Mouse (Mus musculus): ENCODE data around the gene Lrrc8d.

Gene Lrrc8d

DNA sequence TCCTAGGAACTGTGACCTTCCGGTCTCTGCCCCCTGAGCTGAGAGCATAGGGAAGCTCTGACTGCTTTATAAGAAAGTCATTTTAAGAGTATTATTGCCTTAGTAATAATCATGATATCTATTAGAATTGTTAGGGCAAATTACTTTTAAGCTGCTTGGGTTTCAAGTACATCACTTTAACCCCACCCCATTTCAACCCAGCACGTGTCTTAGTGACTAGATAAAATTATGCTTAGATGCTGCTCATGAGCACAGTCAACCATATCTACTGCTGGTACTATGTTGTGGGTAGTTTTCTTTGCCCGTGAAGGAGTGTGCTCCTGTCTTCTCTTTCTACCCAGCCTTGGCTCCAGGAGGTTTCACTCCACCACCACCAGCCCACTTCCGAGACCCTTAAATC, 21.5 kb downstream of the Lrrc8d start:
- DNase-seq, result no peak

GRCm38 (mm10) chr5:105722807-105723206, 23.0 kb downstream of the Lrrc8d start:
- DNase-seq, result peak; percentile 26

GRCm38 (mm10) chr5:105730193-105730831, 30.5 kb downstream of the Lrrc8d start:
- no peak for DNase-seq

DNA sequence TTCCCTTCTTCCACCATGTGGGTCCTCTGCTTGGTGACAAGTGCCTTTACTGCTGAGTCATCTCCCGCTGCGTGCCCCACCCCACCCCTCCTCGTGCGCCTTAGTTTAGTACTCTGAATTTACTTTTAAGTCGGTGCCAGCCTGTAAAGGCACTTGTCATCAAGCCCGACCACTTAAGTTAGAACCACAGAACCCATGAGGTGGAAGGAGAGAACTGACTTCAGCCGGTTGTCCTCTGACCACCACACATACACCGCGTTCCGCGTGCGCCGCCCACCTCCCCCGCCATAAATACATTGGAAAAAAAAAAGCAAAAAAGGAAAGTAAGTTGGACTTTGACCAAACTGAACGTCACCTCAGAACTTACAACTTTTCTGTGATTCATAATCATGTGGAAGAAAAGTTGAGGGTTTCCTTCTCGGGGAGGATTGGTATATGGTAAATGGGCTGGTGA, 31.4 kb downstream of the Lrrc8d start:
- no peak for DNase-seq

GRCm38 (mm10) chr5:105731627-105732432, 32.1 kb downstream of the Lrrc8d start:
- peak; percentile 13 for DNase-seq

- DNase-seq, result no peak
These were observed 32.7 kb downstream of the Lrrc8d start for GRCm38 (mm10) chr5:105732433-105732891.

GRCm38 (mm10) chr5:105733226-105733625, 33.5 kb downstream of the Lrrc8d start:
- DNase-seq, result no peak

DNA sequence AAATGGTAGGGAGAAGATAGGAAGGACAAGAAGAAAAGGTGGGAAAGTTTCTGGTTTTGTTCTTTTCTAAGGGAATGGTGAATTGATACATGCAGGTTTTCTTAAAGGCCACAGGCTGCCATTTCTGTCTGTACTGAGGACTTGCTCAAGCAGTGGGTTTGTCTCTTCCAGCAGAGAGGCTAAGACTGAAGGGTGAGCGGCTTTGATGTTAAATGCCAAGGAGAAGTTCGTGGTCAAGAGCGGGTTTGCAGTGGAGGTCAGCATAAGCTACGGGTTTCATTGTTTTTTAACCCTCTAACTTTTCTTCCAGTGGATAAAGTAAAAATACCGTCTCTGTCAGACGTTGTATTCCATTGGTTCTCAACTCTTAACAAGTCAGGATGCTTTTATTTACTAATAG, 36.6 kb downstream of the Lrrc8d start:
- DNase-seq, result no peak

DNA sequence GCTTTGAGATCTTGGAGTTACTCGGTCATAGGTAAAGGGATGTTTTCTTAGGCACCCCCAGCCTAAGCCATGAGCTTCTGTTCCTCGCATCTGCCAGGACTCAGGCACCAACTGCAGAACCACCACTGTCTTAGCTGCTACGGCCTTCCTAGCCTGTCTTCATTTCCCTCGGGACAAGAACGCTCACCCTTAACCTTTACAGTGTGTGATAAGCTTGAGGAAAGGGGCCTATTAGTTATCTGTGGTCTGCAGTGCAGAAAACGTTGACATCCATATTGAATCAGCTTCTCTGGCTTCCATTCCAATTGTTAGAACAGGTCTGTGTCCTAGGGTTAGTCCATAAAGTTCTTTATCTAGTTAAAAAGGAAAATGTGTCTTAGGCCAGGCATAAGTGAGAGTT, 37.4 kb downstream of the Lrrc8d start:
- DNase-seq, result no peak

GRCm38 (mm10) chr5:105740437-105740836, 40.7 kb downstream of the Lrrc8d start:
- no peak for DNase-seq

- no peak for DNase-seq
These were observed 42.9 kb downstream of the Lrrc8d start for GRCm38 (mm10) chr5:105742641-105743040.

- no peak for DNase-seq
These were observed 45.6 kb downstream of the Lrrc8d start for GRCm38 (mm10) chr5:105745324-105745723.

- DNase-seq, result no peak
These were observed 46.2 kb downstream of the Lrrc8d start for GRCm38 (mm10) chr5:105745927-105746454.

DNA sequence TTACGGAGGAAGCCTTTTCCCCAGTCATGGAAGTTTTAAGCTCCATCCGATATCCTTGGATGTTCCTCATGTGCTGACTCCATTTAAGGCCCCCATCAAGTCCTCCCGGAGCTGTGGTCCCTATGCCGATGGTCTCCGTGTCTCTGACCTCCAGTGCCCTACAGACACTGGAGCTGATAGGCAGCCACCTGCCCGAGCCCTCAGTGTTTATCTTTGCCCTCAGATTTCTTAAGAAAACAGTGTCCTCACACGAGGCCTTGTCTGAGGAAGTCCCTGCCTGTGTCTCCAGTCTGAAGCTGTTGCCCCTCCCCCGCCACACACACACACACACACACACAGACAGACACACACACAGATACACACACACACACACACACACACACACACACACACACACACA, 55.0 kb downstream of the Lrrc8d start:
- DNase-seq, result no peak

GRCm38 (mm10) chr5:105755491-105755890, 55.7 kb downstream of the Lrrc8d start:
- no peak for DNase-seq

DNA sequence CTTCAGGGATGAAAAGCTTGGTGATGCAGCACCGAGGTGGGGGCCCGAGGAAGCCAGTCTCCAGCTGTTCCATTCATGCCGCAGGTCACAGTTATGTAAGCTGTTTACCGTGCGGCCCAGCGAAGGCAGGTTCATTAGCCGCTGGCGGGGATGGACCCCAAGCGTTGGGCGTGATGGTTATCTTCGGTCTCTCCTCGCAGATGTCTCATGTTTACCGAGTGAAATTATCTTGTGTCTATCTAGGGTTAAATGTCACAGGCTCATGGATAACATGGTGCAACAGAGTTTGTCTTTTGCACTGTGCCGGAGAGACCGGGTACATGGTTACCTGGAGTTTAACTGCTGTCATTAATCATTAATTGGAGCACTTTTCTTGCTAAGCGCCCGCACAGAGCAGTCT, 58.2 kb downstream of the Lrrc8d start:
- no peak for DNase-seq

DNA sequence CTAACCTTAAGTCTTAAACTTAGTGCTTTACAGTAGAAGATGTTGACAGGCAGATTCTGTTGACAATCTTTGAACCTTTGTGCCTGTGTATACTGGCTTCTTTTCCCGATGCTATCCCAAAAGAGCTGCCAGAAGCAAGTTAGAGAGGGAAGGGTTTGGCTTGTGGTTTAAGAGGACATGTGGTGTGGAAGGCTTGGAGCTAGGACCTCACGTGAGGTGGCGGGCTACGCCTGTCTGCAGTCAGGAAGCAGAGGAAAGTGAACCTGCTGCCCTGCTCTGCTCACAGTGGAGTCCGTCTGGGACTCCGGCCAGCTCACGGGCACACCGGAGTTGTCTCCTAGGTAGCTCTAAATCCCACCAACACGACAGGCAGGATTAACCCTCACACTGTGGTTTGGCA, 59.1 kb downstream of the Lrrc8d start:
- DNase-seq, result no peak

DNA sequence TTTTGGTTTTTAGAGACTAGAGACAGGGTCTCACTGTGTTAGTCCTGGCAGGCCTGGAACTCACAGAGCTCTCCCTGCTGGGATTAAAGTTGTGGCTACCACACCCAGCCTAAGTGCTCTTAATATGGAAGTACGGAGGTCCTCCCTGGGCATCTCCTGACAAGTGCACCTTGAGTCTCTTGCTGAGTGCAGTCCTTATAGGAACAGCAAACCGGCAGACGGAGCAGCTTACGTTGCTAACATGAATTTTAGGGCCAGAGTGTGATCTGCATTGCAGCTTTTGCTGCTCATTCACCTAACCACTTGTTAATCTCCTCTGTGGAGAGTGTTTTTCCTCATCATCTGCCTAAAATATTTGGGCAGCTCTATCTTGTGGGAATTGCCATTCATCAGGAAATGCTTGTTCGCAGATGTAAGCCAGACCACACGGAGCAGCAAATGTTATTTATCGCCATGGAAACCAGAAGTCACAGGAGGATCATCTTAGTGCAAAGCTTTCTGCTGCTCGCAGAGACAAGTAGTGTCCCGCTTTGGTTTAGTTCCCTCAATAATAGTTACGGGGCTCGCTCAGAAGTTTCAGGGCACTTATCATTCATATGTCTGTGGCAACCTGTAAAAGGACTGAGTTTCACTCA, 62.2 kb downstream of the Lrrc8d start:
- no peak for DNase-seq

- DNase-seq, result no peak
These were observed 64.6 kb downstream of the Lrrc8d start for GRCm38 (mm10) chr5:105764369-105764768.

GRCm38 (mm10) chr5:105765386-105765785, 65.6 kb downstream of the Lrrc8d start:
- DNase-seq, result no peak

GRCm38 (mm10) chr5:105776368-105776767, 76.6 kb downstream of the Lrrc8d start:
- no peak for DNase-seq

GRCm38 (mm10) chr5:105776978-105777593, 77.3 kb downstream of the Lrrc8d start:
- no peak for DNase-seq

- DNase-seq, result no peak
These were observed 77.9 kb downstream of the Lrrc8d start for GRCm38 (mm10) chr5:105777645-105778044.

Data from cerebellum, adult 11 months (tissue).